Mouse (Mus musculus) neural tube, embryonic 10.5 days (tissue): Measurements from ENCODE around the gene Fam169a.
"Not testable (repeated sequence)": the region's sequence is repeated elsewhere in the genome, so short reads cannot be mapped to it uniquely, and the experiment has no call there.

Experiments
- DNase-seq: peaks from one replicate; pipeline ENCODE4 v3.0.0-alpha.2; 2017; ENCODE audit warnings: low spot score; ENCODE audit errors: extremely low spot score

Fam169a gene

DNA sequence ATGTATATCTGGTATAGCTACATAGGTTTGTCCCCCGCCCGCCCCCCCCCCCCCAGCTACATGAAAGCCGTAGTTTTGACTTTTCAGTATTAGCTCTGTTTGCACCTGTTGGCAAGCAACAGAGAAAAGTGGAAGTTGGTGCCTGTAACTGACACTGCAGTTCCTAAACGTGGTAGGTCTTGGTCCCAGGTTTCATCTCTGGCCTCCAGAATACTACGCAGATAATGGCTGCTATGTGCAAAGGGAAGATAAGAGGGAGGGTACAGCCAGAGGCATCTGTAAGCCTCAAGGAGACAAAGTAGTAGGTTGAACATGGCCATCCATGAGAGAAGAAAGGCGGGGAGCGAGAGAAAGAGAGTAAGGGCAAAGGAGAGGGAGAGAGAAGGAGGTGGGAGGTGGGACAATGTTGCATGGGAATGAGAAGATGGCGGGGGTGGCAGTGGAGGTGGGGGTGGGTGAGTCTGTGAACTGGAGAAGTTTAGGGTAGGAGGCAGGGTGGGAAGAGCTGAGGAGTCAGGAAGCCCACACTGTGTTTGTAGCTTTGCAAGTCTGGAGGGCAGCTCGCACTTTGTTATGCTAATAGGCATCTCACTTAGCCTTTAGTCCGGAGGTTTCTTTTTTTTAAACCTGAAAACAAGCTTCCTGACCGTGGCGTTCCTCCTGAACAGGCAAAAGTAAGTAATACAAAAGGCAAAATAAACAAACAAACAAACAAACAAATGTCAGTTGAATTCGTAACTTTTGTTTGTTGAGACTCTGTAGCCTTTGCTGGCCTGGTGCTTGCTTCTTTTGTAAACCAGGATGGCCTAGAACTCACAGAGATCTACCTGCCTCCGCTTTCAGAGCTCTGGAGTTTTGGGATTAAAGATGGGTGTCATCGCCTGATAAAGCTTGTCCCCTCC is at the start of gene Fam169a:
TSS of gene Fam169a (plus strand) at position 638 of the 902 bp plus-strand sequence.
- no peak for DNase-seq

GRCm38 (mm10) chr13:97017711-97018110 is 49.4 kb upstream of the Fam169a start:
- DNase-seq: no peak

DNA sequence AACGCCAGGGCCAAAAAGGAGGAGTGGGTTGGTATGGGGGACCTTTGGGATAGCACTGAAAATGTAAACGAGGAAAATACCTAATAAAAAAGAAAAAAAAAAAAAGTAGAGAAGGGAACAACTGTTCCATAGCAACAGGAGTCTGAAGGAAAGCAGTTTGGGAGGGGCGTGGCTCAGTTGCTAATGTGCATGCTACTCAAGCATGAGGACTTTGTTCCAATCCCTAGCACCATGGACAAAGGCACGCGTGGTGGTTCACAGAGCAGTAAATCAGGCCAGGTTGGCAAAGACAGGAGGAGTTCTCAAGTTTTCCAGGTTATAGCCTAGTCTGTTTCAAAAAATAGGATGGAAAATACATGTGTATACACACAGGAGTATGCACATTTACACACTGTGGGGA is 47.0 kb upstream of the Fam169a start:
- DNase-seq: no peak

DNA sequence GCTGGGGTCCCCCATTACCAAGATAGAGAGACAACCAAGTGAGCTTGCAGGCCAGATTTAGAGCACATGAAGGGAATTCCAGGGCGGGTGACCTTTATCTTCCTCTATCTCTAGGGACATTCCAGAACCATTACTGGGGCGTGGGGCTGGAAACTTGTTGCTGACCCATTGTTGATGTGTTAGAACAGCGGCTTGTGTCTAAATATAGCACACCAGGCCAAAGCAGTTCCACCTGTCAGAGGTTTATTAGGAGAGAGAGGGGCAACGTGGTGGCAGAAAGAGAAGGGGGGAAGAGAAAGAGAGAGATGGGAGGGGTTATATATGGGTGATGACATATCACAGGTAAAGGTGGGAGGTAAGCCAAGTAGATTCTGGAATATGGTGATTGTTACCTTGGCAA is 45.2 kb upstream of the Fam169a start:
- no peak for DNase-seq

- no peak for DNase-seq
These were observed 37.0 kb upstream of the Fam169a start for GRCm38 (mm10) chr13:97030075-97030474.

- DNase-seq: no peak
These were observed 32.8 kb upstream of the Fam169a start, which contains the start of gene 1700029F12Rik for GRCm38 (mm10) chr13:97034262-97034661. 1700029F12Rik (minus strand) TSS chr13:97034362.

DNA sequence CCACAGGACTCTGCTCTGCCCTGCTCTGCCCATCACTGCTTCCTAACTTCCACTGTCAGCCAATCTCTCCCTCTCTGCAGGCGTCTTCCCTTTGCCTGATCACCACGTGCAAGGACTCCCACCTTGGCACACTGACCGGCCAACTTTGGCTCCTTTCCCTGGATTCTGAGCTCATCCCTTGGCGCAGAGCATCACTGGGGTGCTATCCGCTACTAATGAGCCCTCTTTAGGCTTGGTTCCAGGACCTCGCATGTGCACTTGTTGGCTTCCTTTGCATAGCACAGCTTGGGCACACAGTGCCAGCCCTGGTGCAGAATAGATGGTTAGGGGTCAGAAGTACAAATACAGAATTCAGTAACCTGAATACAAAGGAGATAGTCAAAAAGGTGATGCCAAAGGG is 15.9 kb upstream of the Fam169a start:
- DNase-seq: no peak

DNA sequence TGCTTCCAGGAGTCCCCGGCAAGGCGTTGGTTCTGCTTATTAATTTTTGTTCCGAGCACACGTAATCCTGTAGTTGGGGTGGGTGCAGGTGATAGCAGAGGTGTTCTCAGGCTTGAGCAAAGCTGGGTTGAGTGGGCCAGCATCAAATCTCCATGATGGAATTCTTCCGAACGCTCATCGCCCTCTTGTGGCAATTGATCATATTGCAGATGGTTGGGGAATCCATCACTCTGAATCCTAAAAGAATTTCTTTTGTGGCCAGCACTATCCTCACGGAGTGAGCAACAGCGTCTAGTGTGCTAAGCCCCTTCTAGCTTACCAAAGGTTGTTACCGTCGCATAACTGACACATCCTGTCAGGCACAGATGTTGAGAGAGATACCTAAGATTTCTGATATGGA is 14.4 kb upstream of the Fam169a start:
- peak; percentile 83 for DNase-seq

DNA sequence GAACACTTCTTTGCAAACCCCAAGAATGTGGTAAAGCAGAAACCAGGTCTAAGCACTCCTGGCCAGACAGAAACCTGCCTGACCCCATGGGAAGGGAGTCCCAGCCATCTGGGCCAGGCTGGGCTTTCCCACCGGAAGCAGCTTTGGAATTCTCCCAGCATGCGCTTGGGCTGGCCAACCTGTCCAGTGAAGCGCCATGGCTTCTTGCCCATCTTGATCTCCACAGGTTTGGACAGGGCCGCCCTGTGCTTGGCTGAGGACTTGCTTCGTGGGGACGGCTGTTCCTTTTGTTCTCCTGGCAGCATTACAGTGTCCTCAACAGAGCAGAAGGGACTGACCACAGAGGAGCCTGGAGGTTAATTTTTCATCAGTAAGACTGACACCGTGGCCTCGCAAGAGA is 13.2 kb upstream of the Fam169a start:
- DNase-seq: no peak

DNA sequence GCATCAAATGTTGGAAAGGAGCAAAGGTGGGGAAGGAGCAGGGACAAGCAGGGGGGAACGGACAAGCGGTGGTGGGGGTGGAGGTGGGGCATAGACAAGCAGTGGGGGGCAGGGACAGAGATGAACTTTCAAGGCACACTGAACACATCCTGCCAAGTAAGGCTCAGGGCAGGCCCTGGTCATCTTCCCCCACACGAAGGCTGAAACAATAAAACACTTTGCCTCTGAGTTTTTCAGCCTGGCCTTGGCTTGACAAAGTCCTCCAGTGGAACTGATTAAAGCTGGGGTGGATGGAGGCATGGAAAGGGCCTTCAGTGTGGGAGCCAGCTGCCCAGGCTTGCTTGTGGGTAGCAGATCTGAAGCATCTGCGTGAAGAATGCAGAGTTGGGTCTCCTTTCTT is 9.3 kb upstream of the Fam169a start:
- no peak for DNase-seq

DNA sequence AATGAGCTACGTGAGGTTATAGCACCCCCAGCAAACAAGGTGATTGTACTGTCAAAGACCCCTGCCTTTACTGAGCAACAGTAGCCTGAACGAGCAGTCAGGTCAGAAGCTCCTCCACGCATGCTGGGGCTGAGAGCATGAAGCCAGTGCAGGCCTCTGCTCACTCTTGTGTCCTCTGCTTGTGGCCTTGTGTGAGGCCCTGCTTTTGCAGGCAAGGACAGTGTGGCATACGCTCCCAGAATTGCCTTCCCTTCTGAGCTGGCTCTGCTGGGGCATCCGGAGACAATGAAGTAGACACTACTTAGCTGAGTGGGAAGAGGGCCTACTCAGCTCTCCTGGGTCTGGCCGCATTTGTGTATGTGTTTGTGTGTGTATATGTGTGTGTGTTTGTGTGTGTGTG is 7.3 kb upstream of the Fam169a start:
- DNase-seq: no peak

DNA sequence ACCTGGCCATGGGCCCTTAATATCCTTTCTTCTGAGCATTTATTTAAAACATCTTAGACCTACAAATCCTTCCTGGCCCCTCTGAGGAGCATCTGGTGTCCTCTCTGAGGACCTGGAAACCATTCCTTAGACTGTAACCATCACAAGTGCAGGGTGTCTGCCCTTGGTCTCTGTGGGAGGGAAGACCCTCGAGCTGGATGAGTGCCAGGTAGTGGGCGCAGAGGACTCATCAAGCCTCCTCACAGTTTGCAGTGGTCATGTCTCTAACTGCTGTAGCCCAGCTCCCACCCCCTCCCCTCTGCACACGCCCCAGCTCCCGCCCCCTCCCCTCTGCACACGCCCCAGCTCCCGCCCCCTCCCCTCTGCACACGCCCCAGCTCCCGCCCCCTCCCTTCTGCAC is 6.8 kb upstream of the Fam169a start:
- DNase-seq: no peak

GRCm38 (mm10) chr13:97062151-97062550 is 4.9 kb upstream of the Fam169a start:
- DNase-seq: no peak

GRCm38 (mm10) chr13:97063431-97063830 is 3.7 kb upstream of the Fam169a start:
- no peak for DNase-seq

- no peak for DNase-seq
These were observed 2.7 kb upstream of the Fam169a start for GRCm38 (mm10) chr13:97064413-97064812.

- not testable (repeated sequence) for DNase-seq
These were observed 2.1 kb upstream of the Fam169a start for GRCm38 (mm10) chr13:97064844-97065621.

DNA sequence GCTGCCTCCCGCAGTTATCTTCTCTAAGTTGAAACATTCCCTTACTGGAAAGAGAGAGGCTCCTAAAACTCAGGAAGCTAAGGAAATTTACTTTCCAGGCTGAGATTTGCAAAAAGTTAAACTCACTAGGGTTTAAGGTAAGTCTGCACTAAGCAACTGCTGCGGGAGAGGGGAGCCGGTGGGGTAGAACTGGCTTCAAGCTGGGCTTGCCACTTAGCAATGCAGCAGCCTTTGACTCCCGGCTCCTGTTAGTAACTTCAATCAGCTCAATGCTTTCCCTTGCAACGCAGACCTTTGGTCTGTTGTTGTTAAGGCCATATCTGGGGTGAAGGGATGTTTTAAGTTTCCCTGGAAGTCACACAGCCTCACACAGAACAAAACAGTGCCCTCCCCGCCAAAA is 605 bp downstream of the Fam169a start:
- DNase-seq: no peak

GRCm38 (mm10) chr13:97068151-97068550 is 1.1 kb downstream of the Fam169a start:
- DNase-seq: no peak

DNA sequence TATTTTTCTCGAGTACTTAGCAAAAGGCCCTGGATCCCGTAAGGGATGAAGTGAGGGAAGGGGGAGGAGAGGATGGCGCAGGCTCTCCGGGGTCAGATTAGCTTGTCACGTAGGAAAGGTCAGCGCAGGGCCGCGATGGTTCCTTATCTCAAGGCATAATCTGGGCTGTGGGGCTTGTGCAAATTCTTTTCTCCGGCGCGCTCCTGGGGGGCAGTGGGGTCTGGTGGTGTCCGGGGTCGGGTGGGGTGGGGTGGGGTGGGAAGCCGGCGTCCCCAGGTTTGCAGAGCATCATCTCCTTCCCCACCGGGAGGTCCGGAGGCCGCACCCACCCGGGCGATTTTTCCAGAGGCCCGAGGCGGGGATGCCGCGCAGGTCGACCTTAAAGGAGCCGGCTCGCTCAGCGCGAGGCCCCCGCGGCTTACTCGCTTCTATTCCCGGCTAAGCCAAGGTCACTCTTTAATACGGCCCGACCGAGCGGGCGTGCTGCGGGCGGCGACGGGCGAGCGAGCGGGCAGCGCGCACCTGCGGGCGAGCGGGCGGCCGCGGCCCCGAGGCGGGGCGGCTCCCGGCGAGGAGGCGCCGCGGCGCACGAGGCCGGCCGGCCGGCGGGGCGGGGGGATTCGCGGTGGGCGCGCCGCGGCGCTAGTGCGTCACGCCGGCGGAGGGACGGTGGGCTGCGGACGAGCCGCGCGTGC is 4.0 kb downstream of the Fam169a start:
- peak; percentile 64 for DNase-seq

GRCm38 (mm10) chr13:97071626-97072241 is 4.6 kb downstream of the Fam169a start:
- DNase-seq: peak; percentile 70

- DNase-seq: no peak
These were observed 6.4 kb downstream of the Fam169a start for GRCm38 (mm10) chr13:97073497-97073896.
